Mouse (Mus musculus) heart, embryonic 10.5 days (tissue): ENCODE measurements around the gene Sdr9c7. TPM values are rescaled to one million over a fixed set of nuclear protein-coding genes. Genes with fewer than 3 reads are reported as not detected.

ENCODE experiments used
- DNase-seq: peaks from one replicate; pipeline ENCODE4 v3.0.0-alpha.2; 2017; ENCODE audit warnings: low spot score
- H3K27ac ChIP-seq: fragments of 300-500 bp; sonication (generic); 2 replicates; pipeline ENCODE4 v1.5.1; 2016; ENCODE audit warnings: mild to moderate bottlenecking
- H3K27me3 ChIP-seq: fragments of 300-500 bp; sonication (generic); 2 replicates; pipeline ENCODE4 v1.6.1; 2016; ENCODE audit warnings: mild to moderate bottlenecking; ENCODE audit not compliant: poor library complexity, insufficient read depth, severe bottlenecking
- H3K36me3 ChIP-seq: fragments of 300-500 bp; sonication (generic); 2 replicates; pipeline ENCODE4 v1.6.1; 2016; ENCODE audit warnings: mild to moderate bottlenecking, moderate library complexity
- H3K4me1 ChIP-seq: fragments of 300-500 bp; sonication (generic); 2 replicates; pipeline ENCODE4 v1.6.1; 2016; ENCODE audit warnings: mild to moderate bottlenecking
- H3K4me3 ChIP-seq: fragments of 300-500 bp; sonication (generic); 2 replicates; pipeline ENCODE4 v1.5.1; 2016; ENCODE audit warnings: mild to moderate bottlenecking, moderate library complexity
- H3K9me3 ChIP-seq: fragments of 300-500 bp; sonication (generic); 2 replicates; pipeline ENCODE4 v1.6.1; 2016; ENCODE audit warnings: mild to moderate bottlenecking, moderate library complexity
- WGBS: fragments of 180-500 bp; shearing (Covaris S2); methylation state at CpG from one replicate; pipeline ENCODE4 v1.1.7; 2016; 5-methylcytosine and 5-hydroxymethylcytosine counted together
- polyA plus RNA-seq: library from polyadenylated mRNA; unstranded; fragments of >200 nt; fragmentation: Nextera tagmentation; extraction: Ambion mirVana; gene quantifications from 2 replicates; pipeline ENCODE4 v1.2.1, GENCODE M21; 2016

The Sdr9c7 gene
- polyA plus RNA-seq, 1 experiment from 2014 or later = not detected

DNA sequence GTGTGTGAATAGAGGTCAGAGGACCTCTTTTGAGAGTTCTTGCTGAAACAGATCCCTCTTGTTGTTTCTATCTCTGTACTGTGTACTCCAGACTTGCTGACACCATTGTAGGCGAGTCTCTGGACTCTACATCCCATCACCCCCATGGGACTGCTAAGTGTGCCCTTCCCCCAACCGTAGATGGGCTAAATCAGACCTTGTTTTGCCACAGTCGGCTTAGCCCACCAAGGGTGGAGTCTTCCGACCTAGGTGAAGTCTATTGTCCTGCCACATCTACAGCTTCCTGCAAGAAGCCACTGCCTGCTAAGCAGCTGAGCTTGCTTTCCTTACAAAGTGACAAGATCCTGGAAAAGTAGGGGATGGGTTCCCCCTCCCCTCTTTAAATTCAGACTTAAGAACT is 53.5 kb downstream of the Sdr9c7 start:
- WGBS = 72% methylated on average over 4 of the region's 4 CpGs
- Histone ChIP-seq H3K4me3 (no peak overlapping the region), H3K27me3 (no peaks in the 10 kb centered on the region)

DNA sequence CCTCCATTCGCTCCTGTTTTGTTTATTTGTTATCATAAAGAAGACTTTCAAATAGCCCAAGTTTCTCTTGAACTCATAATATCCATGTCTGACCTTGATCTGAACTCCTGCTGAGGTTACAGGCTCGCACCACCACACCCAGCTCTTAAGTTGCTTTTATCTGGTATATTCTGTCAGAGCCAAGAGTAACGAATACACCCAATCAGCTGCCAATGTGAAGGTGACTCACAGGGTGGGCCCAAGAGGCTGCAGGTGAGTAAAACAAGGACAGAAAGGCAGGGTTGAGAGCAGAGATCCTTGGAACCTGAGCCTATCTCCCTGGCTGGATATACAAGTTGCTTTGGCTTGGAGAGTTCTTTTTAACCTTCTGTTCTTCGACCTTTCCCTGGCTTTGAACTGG is 56.7 kb downstream of the Sdr9c7 start:
- H3K4me1 ChIP-seq = no peaks in the 10 kb centered on the region
- H3K4me3 ChIP-seq = no peak overlapping the region
- no peaks in the 10 kb centered on the region for H3K9me3 ChIP-seq
- H3K27ac ChIP-seq = no peak overlapping the region
- no peak for DNase-seq
- no peaks in the 10 kb centered on the region for H3K27me3 ChIP-seq
- H3K36me3 ChIP-seq = no peaks in the 10 kb centered on the region
- WGBS = 71% methylated on average over 4 of the region's 4 CpGs

More for the DNA sequence above, 53.5 kb downstream of the Sdr9c7 start:
- H3K9me3 ChIP-seq = no peaks in the 10 kb centered on the region
- H3K27ac ChIP-seq = no peak overlapping the region
- DNase-seq = no peak
- no peaks in the 10 kb centered on the region for H3K36me3 ChIP-seq
- H3K4me1 ChIP-seq = no peaks in the 10 kb centered on the region

DNA sequence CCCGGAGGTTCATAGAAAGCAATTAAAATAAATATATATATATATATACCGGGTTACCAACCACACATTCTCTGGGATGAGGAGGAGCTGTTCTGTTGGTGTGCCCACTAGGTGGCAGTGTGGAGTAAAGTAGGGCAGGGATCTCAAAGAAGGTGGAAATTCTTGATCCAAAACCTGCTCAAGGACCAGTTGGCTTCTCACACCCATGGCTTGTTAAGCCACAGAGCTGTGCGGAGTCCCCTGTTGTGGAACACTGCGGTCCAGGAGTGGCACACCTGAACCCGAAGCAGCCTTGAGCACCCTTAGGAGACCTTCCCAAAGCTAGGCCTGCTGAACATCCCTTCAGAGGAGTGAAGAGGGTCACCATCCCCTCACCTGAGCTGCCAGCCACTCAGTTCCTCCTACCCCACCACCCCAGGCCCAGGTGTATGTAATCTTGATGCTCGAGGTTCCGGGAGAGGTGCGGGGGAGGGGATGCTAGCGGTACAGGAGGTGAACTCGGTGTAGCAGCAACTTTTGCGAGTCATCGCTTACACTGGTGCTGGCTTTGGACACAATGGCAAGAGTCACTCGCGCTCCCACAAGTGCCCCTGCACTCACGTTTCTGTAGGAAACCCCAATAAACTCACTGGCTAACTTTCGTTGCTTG is 58.0 kb downstream of the Sdr9c7 start:
- H3K27me3 ChIP-seq = no peaks in the 10 kb centered on the region
- no peaks in the 10 kb centered on the region for H3K9me3 ChIP-seq
- no peaks in the 10 kb centered on the region for H3K4me1 ChIP-seq
- 54% methylated on average over 16 of the region's 16 CpGs for WGBS
- no peak overlapping the region for H3K4me3 ChIP-seq
- no peaks in the 10 kb centered on the region for H3K36me3 ChIP-seq
- no peak overlapping the region for H3K27ac ChIP-seq
- DNase-seq = no peak

DNA sequence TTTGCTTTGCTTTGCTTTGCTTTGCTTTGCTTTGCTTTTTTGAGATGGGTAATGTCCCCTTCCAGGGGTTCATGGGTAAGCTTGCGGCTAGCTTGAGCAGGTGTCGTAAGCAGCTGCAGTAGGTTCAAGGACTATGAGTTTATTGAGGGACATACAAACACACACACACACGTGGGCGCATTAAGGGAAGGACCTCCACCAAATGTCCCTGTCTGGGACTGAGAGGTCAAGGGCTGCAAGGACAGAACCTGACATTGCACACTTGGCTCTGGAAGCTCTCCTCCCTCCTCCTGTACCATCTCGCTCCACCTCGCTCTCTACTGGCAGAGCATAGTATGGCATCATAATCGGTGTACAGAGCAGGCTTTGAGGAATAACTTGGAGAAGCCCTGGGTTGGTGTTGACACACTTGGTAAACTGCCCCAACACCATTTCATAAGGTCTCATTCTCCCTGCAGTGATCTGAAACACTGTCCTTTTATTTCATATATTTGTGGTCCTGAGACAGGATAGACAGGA is 60.9 kb downstream of the Sdr9c7 start:
- WGBS = 84% methylated on average over 7 of the region's 7 CpGs
- Histone ChIP-seq H3K4me1 (no peaks in the 10 kb centered on the region), H3K9me3 (no peaks in the 10 kb centered on the region), H3K27me3 (no peaks in the 10 kb centered on the region), H3K27ac (no peak overlapping the region), H3K4me3 (no peak overlapping the region), H3K36me3 (no peaks in the 10 kb centered on the region)
- DNase-seq = no peak

Other genes starting within 250 kb of the Sdr9c7 start
- gene Nemp1, start 231.6 kb upstream of the Sdr9c7 start, polyA plus RNA-seq = 7.7 and 8.8 TPM in 2 replicates
- 11.4 and 12.6 TPM in 2 replicates for gene Nab2, start 229.9 kb upstream of the Sdr9c7 start, polyA plus RNA-seq
- gene Myo1a, start 193.3 kb upstream of the Sdr9c7 start, polyA plus RNA-seq = 0.42 and 0.45 TPM in 2 replicates
- gene Tac2, start 174.0 kb upstream of the Sdr9c7 start, polyA plus RNA-seq = 8.9 and 24.6 TPM in 2 replicates
- gene Zbtb39, start 159.0 kb upstream of the Sdr9c7 start, polyA plus RNA-seq = 2.4 and 4.9 TPM in 2 replicates
- gene Gpr182, start 146.8 kb upstream of the Sdr9c7 start, polyA plus RNA-seq = 15.2 and 22.1 TPM in 2 replicates
- 0.06 and 0.13 TPM in 2 replicates for gene Rdh1, start 138.8 kb upstream of the Sdr9c7 start, polyA plus RNA-seq
- gene Rdh16f1, start 138.7 kb upstream of the Sdr9c7 start, polyA plus RNA-seq = not detected in 2 replicates
- gene Rdh9, start 122.1 kb upstream of the Sdr9c7 start, polyA plus RNA-seq = 0.06 and 0.19 TPM in 2 replicates
- gene Rdh16, start 97.4 kb upstream of the Sdr9c7 start, polyA plus RNA-seq = not detected in 2 replicates
- not detected in 2 replicates for gene Rdh19, start 48.6 kb upstream of the Sdr9c7 start, polyA plus RNA-seq
- gene Rdh16f2, start 32.0 kb upstream of the Sdr9c7 start, polyA plus RNA-seq = not detected in 2 replicates
- not detected in 2 replicates for gene Rdh7, start 9.7 kb upstream of the Sdr9c7 start, polyA plus RNA-seq
- gene Hsd17b6, start 109.1 kb downstream of the Sdr9c7 start, polyA plus RNA-seq = not detected in 2 replicates
- gene Prim1, start 116.7 kb downstream of the Sdr9c7 start, polyA plus RNA-seq = 66.7 and 80.5 TPM in 2 replicates
- 639 and 790 TPM in 2 replicates for gene Naca, start 137.1 kb downstream of the Sdr9c7 start, polyA plus RNA-seq
- gene Ptges3, start 160.4 kb downstream of the Sdr9c7 start, polyA plus RNA-seq = 403 and 465 TPM in 2 replicates
- 3,536 and 4,735 TPM in 2 replicates for gene Atp5b, start 184.8 kb downstream of the Sdr9c7 start, polyA plus RNA-seq
- gene Baz2a, start 193.1 kb downstream of the Sdr9c7 start, polyA plus RNA-seq = 10.1 and 12.0 TPM in 2 replicates